In genomic region chr1:65178126-65178901, GRCm38 (mm10) we compare ENCODE assay signal across 8 mouse cellular contexts. TPM values are rescaled to one million over a fixed set of nuclear protein-coding genes. Genes with fewer than 3 reads are reported as not detected.
DNase-seq lines count a peak whose midpoint lies in the region; ATAC-seq and TF ChIP-seq lines count a peak whose summit lies in the region.

No protein-coding gene starts in this region.

- TF ChIP-seq EP300 in lung, postnatal 0 days (IDR thresholded peaks at IDR 0.05): peak; percentile 6; the same call in 1 of the 2 replicates

- H3K4me1 ChIP-seq in hindbrain, embryonic 10.5 days (replicated peaks): peaks cover 27% of the 10 kb centered on the region
- H3K4me1 ChIP-seq in lung, postnatal 0 days (ENCODE audit: insufficient read depth, low read depth, low read length): no peaks in the 10 kb centered on the region; the same call in 1 of the 2 replicates

- DNase-seq in MEL-GATA-1-ER (ENCODE audit: extremely low read depth, low read depth): peak; percentile 94
- peak; percentile 83 for DNase-seq in cerebellum, adult 8-10 months
- peak; percentile 92 for DNase-seq in forelimb bud, embryonic 11.5 days (ENCODE audit: low read depth, low spot score)
- peak; percentile 93 for DNase-seq in hindbrain, embryonic 10.5 days (ENCODE audit: low spot score)
- DNase-seq in layer of hippocampus, adult 9-11 months: peak; percentile 95
- peak; percentile 96 for DNase-seq in lung, postnatal 0 days (ENCODE audit: low spot score)
- peak; percentile 92 for DNase-seq in ovary, postnatal 14 days (ENCODE audit: low spot score)
- DNase-seq in thymus, postnatal 14 days: peak; percentile 93

- H3K27ac ChIP-seq in hindbrain, embryonic 10.5 days: peak overlapping the region; percentile 97
- peak overlapping the region; percentile 95 for H3K27ac ChIP-seq in lung, postnatal 0 days (ENCODE audit: low read length)

- TF ChIP-seq CTCF in lung, postnatal 0 days (IDR thresholded peaks at IDR 0.05): peak; percentile 79

- WGBS in hindbrain, embryonic 10.5 days: 8% methylated on average over 27 of the region's 27 CpGs
- WGBS in lung, postnatal 0 days: under 1% methylated on average over 27 of the region's 27 CpGs

- H3K36me3 ChIP-seq in hindbrain, embryonic 10.5 days: peaks cover 18% of the 10 kb centered on the region
- 0 out of 2 replicates have a peak, but pooled peaks cover 6% of the 10 kb centered on the region for H3K36me3 ChIP-seq in lung, postnatal 0 days (ENCODE audit: insufficient read depth, low read length)

- H3K9me3 ChIP-seq in hindbrain, embryonic 10.5 days: no peaks in the 10 kb centered on the region
- H3K9me3 ChIP-seq in lung, postnatal 0 days (ENCODE audit: low read length): no peaks in the 10 kb centered on the region

- no peaks in the 10 kb centered on the region for H3K27me3 ChIP-seq in hindbrain, embryonic 10.5 days (ENCODE audit: insufficient read depth, poor library complexity, severe bottlenecking)
- no peaks in the 10 kb centered on the region for H3K27me3 ChIP-seq in lung, postnatal 0 days (replicated peaks; ENCODE audit: insufficient read depth, low read length)

- peak overlapping the region; percentile 83 for H3K4me2 ChIP-seq in lung, postnatal 0 days (replicated peaks; ENCODE audit: low read depth, low read length)

- peak overlapping the region; percentile 81 for H3K4me3 ChIP-seq in hindbrain, embryonic 10.5 days
- H3K4me3 ChIP-seq in lung, postnatal 0 days (ENCODE audit: low read depth, low read length): peak overlapping the region; percentile 72

- peak; percentile 83 for ATAC-seq in lung, postnatal 0 days

- peak overlapping the region; percentile 55 for H3K9ac ChIP-seq in lung, postnatal 0 days (replicated peaks; ENCODE audit: low read depth)

RNA-seq across cellular contexts. Expression of gene Idh1, which starts 8.0 kb away (rescaled TPM):
- 279 and 332 TPM in 2 replicates for polyA plus RNA-seq in hindbrain, embryonic 10.5 days (2016; fragmentation: Nextera tagmentation; extraction: Ambion mirVana)
- polyA plus RNA-seq in lung, postnatal 0 days (2015; fragmentation: Nextera tagmentation; extraction: Ambion mirVana): 141 and 143 TPM in 2 replicates

RNA-seq across cellular contexts. Expression of gene Pikfyve, which starts 8.2 kb away (rescaled TPM):
- polyA plus RNA-seq in hindbrain, embryonic 10.5 days (2016; fragmentation: Nextera tagmentation; extraction: Ambion mirVana): 13.5 and 13.7 TPM in 2 replicates
- polyA plus RNA-seq in lung, postnatal 0 days (2015; fragmentation: Nextera tagmentation; extraction: Ambion mirVana): 6.4 and 6.9 TPM in 2 replicates

RNA-seq across cellular contexts. Expression of gene D630023F18Rik, which starts 55.3 kb away (rescaled TPM):
- 0.21 and 0.30 TPM in 2 replicates for polyA plus RNA-seq in hindbrain, embryonic 10.5 days (2016; fragmentation: Nextera tagmentation; extraction: Ambion mirVana)
- 0.10 TPM in 1 of 2 replicates, not detected in the other for polyA plus RNA-seq in lung, postnatal 0 days (2015; fragmentation: Nextera tagmentation; extraction: Ambion mirVana)

RNA-seq across cellular contexts. Expression of gene Gm28845, which starts 59.0 kb away (rescaled TPM):
- not detected in 2 replicates for polyA plus RNA-seq in hindbrain, embryonic 10.5 days (2016; fragmentation: Nextera tagmentation; extraction: Ambion mirVana)
- polyA plus RNA-seq in lung, postnatal 0 days (2015; fragmentation: Nextera tagmentation; extraction: Ambion mirVana): not detected in 2 replicates

Comparison
In these comparisons a context has a peak if more than half of its experiments do, and no peak if none do; other contexts are left out.
1. Peak in every context shown above with its lines: DNase-seq, ATAC-seq, H3K4me3 ChIP-seq and H3K27ac ChIP-seq.